Mouse (Mus musculus): ENCODE measurements at regions not wholly inside any gene's neighbourhood (a gene's known extent, or its start where the extent isn't known, plus 50 kb on each side); places are given as distances from the start of the nearest gene placed in this dataset.

DNA sequence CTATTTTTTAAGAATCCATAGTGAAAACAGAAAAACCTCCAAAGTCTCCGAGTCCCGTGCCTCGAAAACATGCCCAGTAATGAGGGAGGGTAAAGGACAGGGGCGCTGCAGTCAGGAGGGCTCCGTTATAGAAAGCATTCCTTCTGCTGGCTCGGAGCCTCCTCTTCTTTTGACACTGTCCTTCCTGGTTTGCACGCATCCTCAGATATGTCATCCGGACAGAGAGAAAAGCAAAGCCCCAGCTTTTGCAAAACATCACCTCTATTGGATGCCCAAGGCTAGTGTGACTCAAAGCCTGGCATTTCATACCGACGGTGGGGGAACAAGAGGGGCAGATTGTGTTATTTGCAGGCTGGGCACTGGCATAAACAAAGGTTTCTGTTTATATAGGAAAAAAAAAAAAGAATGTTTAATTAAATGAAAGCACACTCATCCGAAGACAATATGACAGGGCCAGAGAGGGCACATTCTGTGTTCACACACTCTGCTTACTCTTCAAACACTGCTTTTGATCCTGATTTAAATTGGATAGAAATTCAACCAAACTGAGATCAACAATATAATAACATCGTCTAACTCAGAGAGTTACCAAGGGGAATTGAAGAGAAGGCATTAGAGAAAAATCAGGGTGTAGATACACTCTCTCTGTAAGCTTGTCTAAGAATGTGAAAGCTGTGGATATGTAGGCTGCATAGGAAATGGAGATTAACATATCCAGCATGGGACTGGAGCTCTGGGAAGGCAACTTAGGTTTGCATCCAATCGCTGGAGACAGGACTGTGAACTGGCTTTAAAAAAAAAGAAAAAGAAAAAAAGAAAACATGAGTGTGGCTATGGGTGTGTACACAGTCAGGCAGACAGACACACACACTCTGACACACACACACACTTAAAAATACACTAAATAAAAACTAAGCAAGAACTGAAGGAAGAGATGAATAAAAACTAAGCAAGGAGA is 688.7 kb upstream of the Ptbp2 start:
- H3K4me1 ChIP-seq = peaks cover 20% of the 10 kb centered on the region
- H3K36me3 ChIP-seq = no peaks in the 10 kb centered on the region
- H3K27me3 ChIP-seq = no peaks in the 10 kb centered on the region
- no peak overlapping the region for H3K4me3 ChIP-seq
- peak overlapping the region; percentile 35; the same call in 1 of the 2 replicates for H3K9ac ChIP-seq (replicated peaks)
- 0 out of 2 replicates have a peak overlapping the region, but pooled peaks have one; percentile 16 for H3K4me2 ChIP-seq (replicated peaks)
- H3K27ac ChIP-seq (replicated peaks) = peak overlapping the region; percentile 76
- peak; percentile 76 for ATAC-seq (replicated peaks)
- WGBS = 26% methylated on average over 13 of the region's 13 CpGs
- H3K9me3 ChIP-seq = no peaks in the 10 kb centered on the region

DNA sequence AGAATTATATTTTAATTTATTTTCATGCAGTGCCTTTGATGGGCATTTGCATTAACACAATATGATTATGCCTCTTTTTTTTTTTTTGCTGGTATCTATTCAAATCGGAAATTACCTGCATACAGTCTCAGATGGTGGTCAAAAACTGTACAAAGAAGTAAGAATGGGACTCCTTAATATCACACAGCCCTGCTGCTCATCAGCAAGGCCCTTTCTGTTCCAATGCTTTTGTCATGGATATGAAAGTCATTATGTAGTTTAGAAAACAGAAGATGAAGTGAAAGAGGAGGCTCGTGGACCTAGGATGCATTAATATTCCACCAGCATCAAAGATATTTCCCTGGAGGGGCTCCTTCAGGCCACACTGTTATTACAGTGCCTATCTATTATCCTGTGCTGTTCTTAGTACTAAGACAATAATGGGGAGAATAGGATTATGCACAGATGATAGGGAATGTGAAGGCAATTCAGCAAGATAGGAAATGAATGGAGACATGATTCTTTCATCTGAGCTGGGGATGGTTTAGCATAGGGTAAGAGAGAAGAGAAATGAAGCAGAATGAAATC is 687.7 kb upstream of the Ptbp2 start:
- no peak overlapping the region for H3K4me2 ChIP-seq (replicated peaks)
- no peaks in the 10 kb centered on the region for H3K36me3 ChIP-seq
- peaks cover 20% of the 10 kb centered on the region for H3K4me1 ChIP-seq
- ATAC-seq (replicated peaks) = peak; percentile 21; the same call in 1 of the 2 replicates
- H3K9me3 ChIP-seq = no peaks in the 10 kb centered on the region
- H3K27me3 ChIP-seq = no peaks in the 10 kb centered on the region
- 29% methylated on average over 2 of the region's 2 CpGs for WGBS
- no peak overlapping the region for H3K4me3 ChIP-seq
- no peak overlapping the region for H3K9ac ChIP-seq (replicated peaks)
- 0 out of 2 replicates have a peak overlapping the region, but pooled peaks have one; percentile 76 for H3K27ac ChIP-seq (replicated peaks)

DNA sequence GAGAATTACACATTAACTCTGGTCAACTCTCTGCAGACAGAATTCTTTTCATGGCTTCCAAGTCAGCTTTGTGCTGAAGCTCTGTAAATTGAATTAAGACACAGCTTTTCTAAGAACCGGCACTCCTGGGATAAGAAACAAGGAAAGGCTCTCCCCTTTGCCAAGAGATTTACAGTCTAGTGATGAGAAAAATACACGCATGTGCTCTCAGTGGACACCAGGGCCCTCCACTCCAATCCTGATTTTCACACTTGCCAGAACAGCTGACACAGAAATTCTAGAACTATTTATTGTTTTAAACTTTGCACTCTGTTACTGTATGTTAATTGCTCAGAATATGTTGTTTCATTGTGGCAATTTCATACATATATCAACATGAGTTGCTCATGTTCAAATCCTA is 684.6 kb upstream of the Ptbp2 start:
- H3K4me2 ChIP-seq (replicated peaks) = no peak overlapping the region
- no peaks in the 10 kb centered on the region for H3K9me3 ChIP-seq
- H3K36me3 ChIP-seq = no peaks in the 10 kb centered on the region
- ATAC-seq (replicated peaks) = no peak
- H3K4me1 ChIP-seq = peaks cover 20% of the 10 kb centered on the region
- no peak overlapping the region for H3K27ac ChIP-seq (replicated peaks)
- no peaks in the 10 kb centered on the region for H3K27me3 ChIP-seq
- no peak overlapping the region for H3K9ac ChIP-seq (replicated peaks)
- 74% methylated on average over 2 of the region's 2 CpGs for WGBS
- H3K4me3 ChIP-seq = no peak overlapping the region

DNA sequence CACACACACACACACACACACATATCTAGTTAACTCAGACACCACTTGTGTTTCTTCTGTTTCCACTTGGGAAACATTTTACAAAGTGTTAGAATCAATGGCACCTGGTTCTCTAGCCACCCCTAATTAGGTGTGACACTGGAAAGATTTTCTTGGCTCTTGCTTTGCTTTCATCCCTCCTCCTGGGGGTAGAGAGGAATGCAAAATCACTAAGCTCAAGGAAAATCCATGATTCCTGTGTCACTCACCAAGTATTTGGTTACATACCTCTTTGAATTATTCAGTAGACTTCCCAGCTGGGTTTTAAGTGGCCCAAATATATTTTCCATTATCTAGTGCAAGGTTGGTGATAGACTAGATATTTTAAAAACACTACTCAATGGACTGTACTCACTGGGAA is 676.5 kb upstream of the Ptbp2 start:
- Histone ChIP-seq H3K27me3 (no peaks in the 10 kb centered on the region), H3K27ac (replicated peaks) (no peak overlapping the region), H3K4me2 (replicated peaks) (no peak overlapping the region), H3K36me3 (no peaks in the 10 kb centered on the region), H3K4me1 (no peaks in the 10 kb centered on the region), H3K4me3 (no peak overlapping the region), H3K9ac (replicated peaks) (no peak overlapping the region), H3K9me3 (no peaks in the 10 kb centered on the region)
- no peak for ATAC-seq (replicated peaks)

DNA sequence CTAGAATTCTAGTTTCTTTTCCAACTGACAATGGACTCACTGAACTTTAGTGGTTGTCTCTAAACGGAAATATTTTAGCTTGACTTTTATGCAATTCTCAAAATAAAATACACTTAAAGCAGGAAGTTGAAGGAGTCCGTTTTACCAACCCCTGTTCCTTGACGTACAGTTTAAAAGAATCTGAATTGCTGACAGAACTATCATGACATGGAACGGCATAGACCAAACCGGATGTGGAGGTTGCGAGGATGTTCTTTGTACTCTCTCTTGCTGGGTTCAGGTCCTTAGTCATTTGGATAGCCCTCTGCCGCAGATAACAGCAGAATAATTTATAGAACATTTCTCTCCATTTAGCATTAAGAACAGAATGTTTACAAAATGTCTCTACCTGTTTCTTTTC is 673.6 kb upstream of the Ptbp2 start:
- no peak for ATAC-seq (replicated peaks)
- no peak overlapping the region for H3K27ac ChIP-seq (replicated peaks)
- H3K27me3 ChIP-seq = no peaks in the 10 kb centered on the region
- no peaks in the 10 kb centered on the region for H3K4me1 ChIP-seq
- no peak overlapping the region for H3K9ac ChIP-seq (replicated peaks)
- H3K9me3 ChIP-seq = no peaks in the 10 kb centered on the region
- no peak overlapping the region for H3K4me2 ChIP-seq (replicated peaks)
- H3K36me3 ChIP-seq = no peaks in the 10 kb centered on the region
- H3K4me3 ChIP-seq = no peak overlapping the region
- WGBS = 95% methylated on average over 7 of the region's 7 CpGs

DNA sequence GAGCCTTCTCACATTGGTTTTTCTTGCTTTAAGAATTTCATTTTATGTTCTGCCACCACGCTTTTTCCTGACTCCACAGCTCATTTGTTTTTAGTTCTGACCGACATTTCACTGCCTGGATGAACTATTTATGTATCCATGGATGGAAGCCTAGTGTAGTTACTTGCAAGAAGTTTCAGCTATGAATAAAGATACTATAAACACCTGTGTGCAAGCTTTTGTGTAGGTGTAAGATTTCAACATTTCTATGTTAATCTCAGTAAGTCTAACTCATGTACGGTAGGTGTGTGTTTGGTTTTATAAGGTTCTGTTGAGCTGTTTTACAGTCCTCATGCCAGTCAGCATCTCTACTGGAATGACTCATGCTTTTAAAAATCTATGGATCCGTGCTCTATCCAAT is 656.9 kb upstream of the Ptbp2 start:
- Histone ChIP-seq H3K4me1 (no peaks in the 10 kb centered on the region), H3K9ac (replicated peaks) (no peak overlapping the region), H3K27ac (replicated peaks) (no peak overlapping the region), H3K9me3 (no peaks in the 10 kb centered on the region), H3K4me2 (replicated peaks) (no peak overlapping the region), H3K36me3 (no peaks in the 10 kb centered on the region), H3K27me3 (no peaks in the 10 kb centered on the region), H3K4me3 (no peak overlapping the region)
- WGBS = 89% methylated on average over 4 of the region's 4 CpGs
- ATAC-seq (replicated peaks) = no peak

DNA sequence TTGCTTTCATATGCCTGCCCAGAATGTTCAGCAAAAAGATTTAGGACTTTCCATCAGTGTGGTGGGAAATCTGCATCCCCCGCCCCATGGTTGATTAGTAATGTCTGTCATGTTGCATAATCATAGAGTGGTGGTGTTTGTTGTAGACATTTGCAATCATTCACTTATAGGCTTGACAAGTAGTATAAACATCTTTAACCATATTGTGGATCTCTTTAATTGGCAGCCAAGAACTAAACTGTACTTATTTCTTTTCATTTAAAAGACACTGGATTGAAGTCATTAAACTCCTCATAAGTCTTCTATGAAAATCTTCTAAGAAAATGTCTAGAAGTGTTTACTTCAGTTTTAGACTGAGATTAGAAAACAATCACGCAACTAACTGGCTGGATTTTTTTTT is 646.0 kb upstream of the Ptbp2 start:
- no peaks in the 10 kb centered on the region for H3K4me1 ChIP-seq
- no peak overlapping the region for H3K4me3 ChIP-seq
- no peaks in the 10 kb centered on the region for H3K36me3 ChIP-seq
- ATAC-seq (replicated peaks) = no peak
- WGBS = 94% methylated on average over 2 of the region's 2 CpGs
- no peaks in the 10 kb centered on the region for H3K9me3 ChIP-seq
- H3K4me2 ChIP-seq (replicated peaks) = no peak overlapping the region
- no peaks in the 10 kb centered on the region for H3K27me3 ChIP-seq
- H3K9ac ChIP-seq (replicated peaks) = no peak overlapping the region
- H3K27ac ChIP-seq (replicated peaks) = no peak overlapping the region

DNA sequence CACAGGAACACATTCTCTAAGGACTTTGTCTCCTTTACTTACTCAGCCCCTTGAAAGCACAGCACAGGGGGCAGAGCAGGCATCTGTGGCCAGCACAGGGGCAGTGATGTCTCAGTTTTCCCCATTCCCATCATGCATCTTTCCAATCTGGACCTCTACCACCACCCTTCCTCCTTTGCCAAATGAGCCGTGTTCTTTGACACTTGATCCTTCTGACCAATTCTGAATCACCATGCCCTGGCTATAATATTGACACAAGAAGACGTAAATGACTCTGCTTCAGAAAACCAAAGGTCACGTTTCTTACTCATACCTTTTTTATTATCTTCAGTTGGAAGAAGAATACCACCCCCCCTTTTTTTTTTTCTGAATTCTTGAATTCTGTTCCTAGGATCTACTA is 632.4 kb upstream of the Ptbp2 start:
- H3K36me3 ChIP-seq = no peaks in the 10 kb centered on the region
- H3K9me3 ChIP-seq = no peaks in the 10 kb centered on the region
- H3K4me1 ChIP-seq = no peaks in the 10 kb centered on the region
- no peaks in the 10 kb centered on the region for H3K27me3 ChIP-seq
- H3K4me3 ChIP-seq = no peak overlapping the region
- ATAC-seq (replicated peaks) = no peak
- H3K27ac ChIP-seq (replicated peaks) = no peak overlapping the region
- no peak overlapping the region for H3K4me2 ChIP-seq (replicated peaks)
- WGBS = 93% methylated on average over 3 of the region's 3 CpGs
- H3K9ac ChIP-seq (replicated peaks) = no peak overlapping the region

DNA sequence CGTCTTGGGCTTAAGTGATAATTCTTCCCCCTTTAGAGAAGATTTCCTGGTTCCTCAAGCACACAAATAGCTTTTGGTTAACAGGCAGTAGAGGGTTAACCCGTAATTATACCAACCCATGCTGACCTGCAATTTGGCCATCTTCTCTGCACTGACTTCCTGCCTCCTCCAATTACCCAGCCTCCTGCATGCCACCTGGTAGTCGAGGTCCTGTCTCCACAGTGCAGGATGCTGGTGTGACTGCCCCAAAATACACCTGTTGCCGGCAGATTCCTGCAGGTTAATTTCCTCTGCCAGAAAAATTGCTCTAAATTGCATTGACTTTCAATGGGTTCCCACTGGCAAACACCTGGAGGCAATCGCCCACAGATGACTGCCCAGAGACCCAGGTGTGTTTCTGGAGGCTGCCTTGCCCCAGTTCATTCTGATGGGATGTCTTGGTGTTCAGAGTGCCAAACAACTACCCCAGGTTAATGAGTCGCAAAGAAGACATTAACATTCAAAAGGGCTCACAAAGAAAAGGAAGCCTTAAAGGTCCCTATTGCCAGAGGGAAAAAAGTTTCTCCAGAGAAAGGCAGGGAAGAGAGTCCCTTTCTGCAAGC is 591.5 kb upstream of the Ptbp2 start:
- no peaks in the 10 kb centered on the region for H3K36me3 ChIP-seq
- no peak overlapping the region for H3K9ac ChIP-seq (replicated peaks)
- H3K4me1 ChIP-seq = no peaks in the 10 kb centered on the region
- no peak overlapping the region for H3K4me2 ChIP-seq (replicated peaks)
- H3K4me3 ChIP-seq = no peak overlapping the region
- ATAC-seq (replicated peaks) = no peak
- no peaks in the 10 kb centered on the region for H3K9me3 ChIP-seq
- no peaks in the 10 kb centered on the region for H3K27me3 ChIP-seq
- no peak overlapping the region for H3K27ac ChIP-seq (replicated peaks)
- WGBS = 30% methylated on average over 6 of the region's 6 CpGs

DNA sequence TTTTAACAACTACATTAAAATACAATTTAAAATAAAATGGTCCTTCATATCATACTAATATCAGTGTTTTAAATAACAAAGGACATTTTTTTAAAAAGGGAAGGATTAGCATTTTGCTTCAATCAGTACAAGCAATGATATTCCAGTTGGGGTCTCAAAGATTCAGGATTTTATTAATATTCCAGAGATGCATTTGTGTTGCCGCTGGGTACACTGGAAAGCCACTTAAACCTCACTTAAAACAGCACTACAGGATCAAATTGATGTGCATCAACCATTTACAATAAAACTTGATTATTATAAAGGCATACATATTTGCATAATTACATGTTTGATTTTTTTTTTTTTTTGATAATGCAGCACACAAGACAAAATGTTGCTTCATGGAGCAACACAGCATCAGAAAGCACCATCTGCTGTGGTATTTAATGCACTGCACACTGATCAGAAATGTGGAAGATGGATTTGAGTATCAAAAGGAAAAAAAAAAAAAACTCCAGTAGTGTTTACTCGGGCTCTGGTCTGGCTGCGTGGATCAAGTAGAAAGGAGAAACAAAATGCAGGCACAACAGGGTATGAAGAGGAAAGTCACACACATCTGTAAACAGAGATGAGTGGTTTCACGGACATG is 558.6 kb upstream of the Ptbp2 start:
- Histone ChIP-seq H3K9me3 (no peaks in the 10 kb centered on the region), H3K4me1 (peaks cover 10% of the 10 kb centered on the region; the same call in 1 of the 2 replicates), H3K4me2 (replicated peaks) (no peak overlapping the region), H3K27ac (replicated peaks) (peak overlapping the region; percentile 53), H3K9ac (replicated peaks) (no peak overlapping the region), H3K4me3 (no peak overlapping the region), H3K36me3 (no peaks in the 10 kb centered on the region), H3K27me3 (no peaks in the 10 kb centered on the region)
- 49% methylated on average over 4 of the region's 4 CpGs for WGBS
- peak; percentile 78 for ATAC-seq (replicated peaks)

DNA sequence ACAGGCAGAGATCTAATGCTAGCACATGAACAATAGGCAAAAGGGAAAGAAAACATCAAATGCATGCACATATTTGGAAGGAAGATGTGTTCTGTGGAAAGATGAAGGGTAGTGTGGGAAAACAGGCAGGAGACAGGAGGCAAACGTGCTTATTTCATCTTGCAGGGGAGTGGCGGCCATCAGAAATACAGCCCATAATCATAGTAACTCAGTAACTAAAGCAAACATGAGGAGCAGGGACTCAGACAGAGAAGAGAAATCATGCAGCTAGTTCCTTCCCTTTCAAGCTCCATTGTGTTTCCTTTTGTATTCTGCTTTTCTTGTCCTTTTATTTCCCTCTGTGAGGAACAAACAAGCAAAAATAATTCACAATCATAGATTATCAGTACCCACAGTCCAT is 557.6 kb upstream of the Ptbp2 start:
- H3K27ac ChIP-seq (replicated peaks) = peak overlapping the region; percentile 75
- H3K4me3 ChIP-seq = no peak overlapping the region
- H3K9me3 ChIP-seq = no peaks in the 10 kb centered on the region
- 61% methylated on average over 2 of the region's 2 CpGs for whole genome bisulfite sequencing
- no peak overlapping the region for H3K4me2 ChIP-seq (replicated peaks)
- no peaks in the 10 kb centered on the region for H3K36me3 ChIP-seq
- no peak overlapping the region for H3K9ac ChIP-seq (replicated peaks)
- H3K4me1 ChIP-seq = peaks cover 10% of the 10 kb centered on the region; the same call in 1 of the 2 replicates
- H3K27me3 ChIP-seq = no peaks in the 10 kb centered on the region
- ATAC-seq (replicated peaks) = no peak

Data from forebrain, embryonic 15.5 days (tissue).